Mouse (Mus musculus) spleen, adult 2 months (tissue): ENCODE measurements around the gene Gm37240.

Source experiments
- CTCF ChIP-seq: fragments of 200-500 bp; IDR thresholded peaks from 2 replicates; pipeline ENCODE4 v1.5.1; 2011; ENCODE audit warnings: mild to moderate bottlenecking, inconsistent platforms; ENCODE audit not compliant: insufficient read depth, insufficient read length, insufficient replicate concordance; ENCODE audit errors: extremely low read depth
- POLR2A ChIP-seq: fragments of 200-500 bp; IDR thresholded peaks from 2 replicates; pipeline ENCODE4 v1.6.1; 2011; ENCODE audit warnings: low read depth, low read length, inconsistent platforms

DNA sequence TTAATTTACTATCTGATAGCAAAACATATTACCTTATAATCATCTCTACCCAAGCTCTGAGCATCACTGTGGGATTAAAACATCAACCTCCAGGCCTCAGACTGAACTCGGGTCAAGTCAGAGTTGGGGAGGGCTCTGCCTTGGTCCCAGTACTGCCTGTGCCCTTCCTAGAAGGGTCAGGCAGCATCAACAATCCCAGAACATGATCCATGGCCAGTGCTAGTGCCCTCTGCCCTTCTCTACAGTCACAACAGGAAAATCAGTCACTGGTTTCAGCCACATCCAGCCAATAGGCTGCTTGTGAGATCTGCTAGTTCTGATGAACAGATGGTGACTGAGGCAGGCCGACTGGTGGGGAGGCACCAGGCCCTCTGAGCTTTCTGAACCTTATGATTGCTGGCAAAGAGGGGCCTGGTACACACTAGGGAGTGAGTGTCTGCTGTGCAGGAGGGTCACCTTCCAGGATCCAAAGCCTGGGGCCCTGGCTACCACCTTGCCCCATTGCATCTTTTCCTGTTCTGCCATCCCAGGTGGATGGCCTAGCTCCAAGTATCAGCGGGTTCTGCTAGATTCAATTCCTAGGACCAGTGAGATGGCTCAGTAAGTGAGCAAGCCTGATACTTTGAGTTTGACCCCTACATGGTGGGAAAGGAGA is 401.7 kb downstream of the Gm37240 start:
- TF ChIP-seq CTCF (no peak), POLR2A (no peak)
